Mouse (Mus musculus) embryonic fibroblast, embryonic 13.5 days (primary cell): ENCODE measurements around the gene Apmap.

Experiments used
- CTCF ChIP-seq: IDR thresholded peaks from 2 replicates; pipeline ENCODE4 v1.5.1; 2011; ENCODE audit warnings: mild to moderate bottlenecking, control low read depth, low read length, moderate library complexity, borderline replicate concordance; ENCODE audit not compliant: insufficient read depth
- POLR2A ChIP-seq: IDR thresholded peaks from 2 replicates; pipeline ENCODE4 v1.6.1; 2011; ENCODE audit warnings: low read depth, mild to moderate bottlenecking, control low read depth, low read length, moderate library complexity

- TF ChIP-seq POLR2A: no peak
- TF ChIP-seq CTCF: no peak
Observed at GRCm38 (mm10) chr2:150576256-150576655, 32.1 kb downstream of the Apmap start.
